Mouse (Mus musculus): ENCODE data around the gene Clns1a.

DNA sequence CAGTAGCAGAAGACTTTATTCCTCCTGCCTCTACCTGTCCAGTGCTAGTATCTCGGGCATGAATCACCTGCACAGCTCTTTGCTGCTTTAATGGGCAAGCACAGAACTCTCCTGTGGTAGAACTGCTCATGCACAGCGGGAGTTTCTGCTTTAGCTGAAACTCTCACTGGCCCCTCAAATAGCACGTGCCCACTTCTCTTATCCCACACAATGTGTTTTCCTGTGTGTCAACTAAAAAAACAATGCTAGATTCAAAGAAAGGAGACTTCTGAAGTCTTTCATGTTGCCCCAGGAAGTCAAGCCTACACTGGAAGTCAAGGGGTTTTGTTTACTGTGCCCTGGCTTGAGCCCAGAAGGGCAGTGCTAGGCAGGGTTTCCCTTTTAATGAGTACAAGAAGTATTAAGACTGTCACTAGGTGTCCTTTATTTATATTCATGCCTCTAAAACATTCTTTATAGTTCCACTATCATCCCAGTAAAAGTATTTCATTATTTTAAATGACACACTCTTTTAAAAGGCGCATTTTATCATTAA, 39.5 kb downstream of the Clns1a start:
- no peak for TF ChIP-seq CTCF (IDR thresholded peaks at IDR 0.05; ENCODE audit: insufficient read depth, low read depth, low read length)
- TF ChIP-seq POLR2A (IDR thresholded peaks at IDR 0.05; ENCODE audit: insufficient read depth, low read depth, low read length) = no peak
